Mouse (Mus musculus) MEL (cell line): Measurements from ENCODE around the gene Tctn3. TPM values are rescaled to one million over a fixed set of nuclear protein-coding genes. Genes with fewer than 3 reads are reported as not detected.

Source experiments
- DNase-seq: peaks from one replicate; pipeline ENCODE4 v3.0.0; 2011; ENCODE audit warnings: low read depth, low spot score
- H3K27ac ChIP-seq: 2 replicates; pipeline ENCODE4 v1.5.1; 2012; ENCODE audit warnings: low read depth, mild to moderate bottlenecking, control low read depth, low read length, moderate library complexity; ENCODE audit not compliant: control insufficient read depth
- H3K27me3 ChIP-seq, 2 experiments: fragments of 150-350 bp in 1 of 2; sonication (generic) in 1 of 2; 2 replicates each; pipeline ENCODE4 v1.6.1; 2012; ENCODE audit warnings: low read length in 2 of 2, mild to moderate bottlenecking in 2 of 2, improper control_type of control experiment in 1 of 2, moderate library complexity in 1 of 2; ENCODE audit not compliant: insufficient read depth in 2 of 2, control insufficient read depth in 1 of 2
- H3K36me3 ChIP-seq, 2 experiments: 2 replicates each; pipeline ENCODE4 v1.6.1; 2012 to 2014; ENCODE audit warnings: low read length in 2 of 2, improper control_type of control experiment in 1 of 2, inconsistent platforms in 1 of 2, mild to moderate bottlenecking in 1 of 2; ENCODE audit not compliant: insufficient read depth in 2 of 2, control insufficient read depth in 1 of 2
- H3K4me1 ChIP-seq, 2 experiments: fragments of 150-350 bp in 1 of 2; sonication (generic) in 1 of 2; 2 replicates each; pipeline ENCODE4 v1.6.1; 2012; ENCODE audit warnings: low read length in 2 of 2, improper control_type of control experiment in 1 of 2, mild to moderate bottlenecking in 1 of 2; ENCODE audit not compliant: insufficient read depth in 2 of 2, control insufficient read depth in 1 of 2
- H3K4me3 ChIP-seq, 2 experiments: fragments of 150-350 bp in 1 of 2; sonication (generic) in 1 of 2; 2 replicates each; pipeline ENCODE4 v1.5.1; 2012; ENCODE audit warnings: low read depth in 2 of 2, low read length in 2 of 2, mild to moderate bottlenecking in 2 of 2, moderate library complexity in 2 of 2, control low read depth in 1 of 2, improper control_type of control experiment in 1 of 2; ENCODE audit not compliant: control insufficient read depth in 1 of 2, insufficient read depth in 1 of 2
- H3K79me2 ChIP-seq: 2 replicates; pipeline ENCODE4 v1.6.1; 2012; ENCODE audit warnings: mild to moderate bottlenecking, low read length, moderate library complexity; ENCODE audit not compliant: control insufficient read depth, poor library complexity, insufficient read depth
- H3K9ac ChIP-seq: 2 replicates; pipeline ENCODE4 v1.6.1; 2012; ENCODE audit warnings: low read depth, mild to moderate bottlenecking, control low read depth, low read length, moderate library complexity; ENCODE audit not compliant: control insufficient read depth, poor library complexity, severe bottlenecking
- H3K9me3 ChIP-seq: fragments of 150-350 bp; sonication (generic); replicated peaks from 2 replicates; pipeline ENCODE4 v1.6.1; 2012; ENCODE audit warnings: mild to moderate bottlenecking, low read length, improper control_type of control experiment, moderate library complexity; ENCODE audit not compliant: insufficient read depth
- CHD2 ChIP-seq: IDR thresholded peaks from 2 replicates; pipeline ENCODE4 v1.6.1; 2011; ENCODE audit warnings: low read length, improper control_type of control experiment
- CTCF ChIP-seq, 3 experiments: IDR thresholded peaks in 2 of 3; conservative IDR thresholded peaks in 1 of 3; 2 replicates each; pipeline ENCODE4 v1.5.1; 2011 to 2012; ENCODE audit warnings: low read length in 3 of 3, low read depth in 2 of 3, mild to moderate bottlenecking in 2 of 3, improper control_type of control experiment in 1 of 3, inconsistent platforms in 1 of 3, mixed read lengths in 1 of 3, moderate library complexity in 1 of 3; ENCODE audit not compliant: control insufficient read depth in 1 of 3, insufficient read depth in 1 of 3, poor library complexity in 1 of 3, severe bottlenecking in 1 of 3
- ELF1 ChIP-seq: IDR thresholded peaks from 2 replicates; pipeline ENCODE4 v1.6.1; 2014; ENCODE audit warnings: low read depth, mild to moderate bottlenecking, inconsistent platforms, low read length, improper control_type of control experiment, moderate library complexity
- GABPA ChIP-seq: IDR thresholded peaks from 2 replicates; pipeline ENCODE4 v1.6.1; 2012; ENCODE audit warnings: low read depth, mild to moderate bottlenecking, inconsistent platforms, low read length, improper control_type of control experiment, moderate library complexity
- GATA1 ChIP-seq: IDR thresholded peaks from 2 replicates; pipeline ENCODE4 v1.6.1; 2011; ENCODE audit warnings: low read depth, low read length, improper control_type of control experiment
- HCFC1 ChIP-seq: IDR thresholded peaks from 2 replicates; pipeline ENCODE4 v1.6.1; 2012; ENCODE audit warnings: low read depth, mild to moderate bottlenecking, inconsistent platforms, low read length, improper control_type of control experiment, moderate library complexity
- JUND ChIP-seq: IDR thresholded peaks from 2 replicates; pipeline ENCODE4 v1.6.1; 2011; ENCODE audit warnings: low read depth, mild to moderate bottlenecking, improper control_type of control experiment, low read length
- MXI1 ChIP-seq: IDR thresholded peaks from 2 replicates; pipeline ENCODE4 v1.6.1; 2011; ENCODE audit warnings: mild to moderate bottlenecking, low read depth, low read length, improper control_type of control experiment
- MYB ChIP-seq: IDR thresholded peaks from 2 replicates; pipeline ENCODE4 v1.6.1; 2011; ENCODE audit warnings: mild to moderate bottlenecking, low read depth, low read length, improper control_type of control experiment
- POLR2AphosphoS2 ChIP-seq: IDR thresholded peaks from 2 replicates; pipeline ENCODE4 v1.6.1; 2011; ENCODE audit warnings: low read length, improper control_type of control experiment
- POLR2AphosphoS5 ChIP-seq: IDR thresholded peaks from 2 replicates; pipeline ENCODE4 v1.6.1; 2012; ENCODE audit warnings: low read depth, borderline replicate concordance, mild to moderate bottlenecking, inconsistent platforms, low read length, moderate library complexity, mixed read lengths
- RCOR1 ChIP-seq: IDR thresholded peaks from 2 replicates; pipeline ENCODE4 v1.6.1; 2012; ENCODE audit warnings: low read depth, mild to moderate bottlenecking, inconsistent platforms, low read length, improper control_type of control experiment
- SIN3A ChIP-seq: IDR thresholded peaks from 2 replicates; pipeline ENCODE4 v1.6.1; 2012; ENCODE audit warnings: low read length, improper control_type of control experiment, inconsistent platforms
- SMC3 ChIP-seq: IDR thresholded peaks from 2 replicates; pipeline ENCODE4 v1.6.1; 2011; ENCODE audit warnings: low read depth, low read length, improper control_type of control experiment
- TAL1 ChIP-seq: IDR thresholded peaks from 2 replicates; pipeline ENCODE4 v1.6.1; 2012; ENCODE audit warnings: mild to moderate bottlenecking, inconsistent platforms, low read length, moderate library complexity, mixed read lengths
- TCF12 ChIP-seq: IDR thresholded peaks from 2 replicates; pipeline ENCODE4 v1.6.1; 2014; ENCODE audit warnings: low read depth, mild to moderate bottlenecking, inconsistent platforms, low read length, improper control_type of control experiment, moderate library complexity
- UBTF ChIP-seq: IDR thresholded peaks from 2 replicates; pipeline ENCODE4 v1.6.1; 2012; ENCODE audit warnings: low read depth, mild to moderate bottlenecking, inconsistent platforms, low read length, improper control_type of control experiment, moderate library complexity, borderline replicate concordance; ENCODE audit not compliant: insufficient read depth
- USF1 ChIP-seq: IDR thresholded peaks from 2 replicates; pipeline ENCODE4 v1.6.1; 2014; ENCODE audit warnings: low read depth, mild to moderate bottlenecking, inconsistent platforms, low read length, improper control_type of control experiment, moderate library complexity
- USF2 ChIP-seq, 2 experiments: IDR thresholded peaks; 2 replicates each; pipeline ENCODE4 v1.6.1; 2011 to 2012; ENCODE audit warnings: improper control_type of control experiment in 2 of 2, low read length in 2 of 2, borderline replicate concordance in 1 of 2, inconsistent platforms in 1 of 2, low read depth in 1 of 2, mild to moderate bottlenecking in 1 of 2; ENCODE audit not compliant: insufficient read depth in 1 of 2
- ZC3H11A ChIP-seq: IDR thresholded peaks from 2 replicates; pipeline ENCODE4 v1.6.1; 2012; ENCODE audit warnings: low read depth, mild to moderate bottlenecking, inconsistent platforms, low read length, improper control_type of control experiment
- ZNF384 ChIP-seq: IDR thresholded peaks from 2 replicates; pipeline ENCODE4 v1.6.1; 2012; ENCODE audit warnings: low read depth, mild to moderate bottlenecking, inconsistent platforms, low read length, improper control_type of control experiment
- polyA plus RNA-seq, 2 experiments: library from polyadenylated mRNA; stranded (reverse) in 1 of 2; unstranded in 1 of 2; fragments of >175 nt in 1 of 2; fragments of >200 nt in 1 of 2; gene quantifications; 2 replicates each; pipeline versions ENCODE4 v1.2.1 to v1.2.4; 2012; ENCODE audit warnings: low replicate concordance in 2 of 2, low read depth in 1 of 2; ENCODE audit not compliant: insufficient read length in 2 of 2, insufficient read depth in 1 of 2, missing spikeins in 1 of 2
- total RNA-seq: library from RNA; depleted of rRNA; stranded (reverse); fragments of 300-350 nt; gene quantifications from 2 replicates; pipeline ENCODE4 v1.2.3, GENCODE M21; 2012

Tctn3 gene
- total and polyA plus RNA-seq, 3 experiments = 3.6 to 6.2 TPM; not detected in 1

- Histone ChIP-seq H3K27ac (no peak overlapping the region), H3K9me3 (no peaks in the 10 kb centered on the region), H3K36me3 (no peaks in the 10 kb centered on the region; a peak in 1 of 4 replicates), H3K27me3 (peaks cover 0 to 8% of the 10 kb centered on the region in 2 experiments; a peak in 2 of 4 replicates), H3K4me1 (peaks cover 0 to 7% of the 10 kb centered on the region in 2 experiments; a peak in 2 of 4 replicates), H3K4me3 (no peak overlapping the region), H3K79me2 (no peaks in the 10 kb centered on the region), H3K9ac (no peak overlapping the region)
- DNase-seq = no peak
- TF ChIP-seq MXI1 (no peak), USF2 (IDR thresholded peaks at IDR 0.05; ENCODE audit: borderline replicate concordance in 1 of 2, insufficient read depth in 1 of 2, low read depth in 1 of 2, low read length in 2 of 2) (no peak), JUND (no peak), RCOR1 (no peak), ELF1 (no peak), CTCF (IDR thresholded peaks at IDR 0.05 in 2 of 3, conservative IDR thresholded peaks at IDR 0.05 in 1 of 3; ENCODE audit: control insufficient read depth in 1 of 3, insufficient read depth in 1 of 3, low read depth in 2 of 3, low read length in 3 of 3, poor library complexity in 1 of 3, severe bottlenecking in 1 of 3) (no peak), USF1 (no peak), GATA1 (no peak), POLR2AphosphoS2 (no peak), HCFC1 (no peak)
These were observed 31.8 kb upstream of the Tctn3 start for GRCm38 (mm10) chr19:40643846-40644245.

- H3K4me1 ChIP-seq = peaks cover 5 to 10% of the 10 kb centered on the region in 2 experiments; a peak in 2 of 4 replicates
These were observed 28.8 kb upstream of the Tctn3 start for GRCm38 (mm10) chr19:40640799-40641198.

More at GRCm38 (mm10) chr19:40640799-40641198, 28.8 kb upstream of the Tctn3 start:
- H3K27me3 ChIP-seq = peaks cover 0 to 6% of the 10 kb centered on the region in 2 experiments; a peak in 2 of 4 replicates
- no peak overlapping the region for H3K9ac ChIP-seq
- H3K36me3 ChIP-seq = peaks cover 0 to 9% of the 10 kb centered on the region in 2 experiments; a peak in 2 of 4 replicates
- no peaks in the 10 kb centered on the region for H3K9me3 ChIP-seq
- DNase-seq = no peak
- no peaks in the 10 kb centered on the region for H3K79me2 ChIP-seq
- no peak overlapping the region for H3K4me3 ChIP-seq
- TF ChIP-seq TAL1 = no peak
- TF ChIP-seq SMC3 = no peak
- TF ChIP-seq CHD2 = no peak
- TF ChIP-seq TCF12 = no peak
- TF ChIP-seq USF1 = no peak
- TF ChIP-seq POLR2AphosphoS5 = no peak
- no peak for TF ChIP-seq SIN3A
- TF ChIP-seq GABPA = no peak
- TF ChIP-seq MYB = no peak
- TF ChIP-seq UBTF = no peak
- no peak for TF ChIP-seq ZC3H11A
- no peak for TF ChIP-seq ZNF384
- no peak for TF ChIP-seq ELF1
- no peak overlapping the region for H3K27ac ChIP-seq
